Mouse (Mus musculus) liver, postnatal 0 days (tissue): ENCODE data around the gene Csf2.

Experiments
- CTCF ChIP-seq: sonication (generic); IDR thresholded peaks from 2 replicates; pipeline ENCODE4 v1.5.1; 2016; ENCODE audit warnings: antibody characterized with exemption, low read depth
- EP300 ChIP-seq: IDR thresholded peaks from 2 replicates; pipeline ENCODE4 v1.6.1; 2016; ENCODE audit warnings: antibody characterized with exemption, low read depth, mild to moderate bottlenecking

DNA sequence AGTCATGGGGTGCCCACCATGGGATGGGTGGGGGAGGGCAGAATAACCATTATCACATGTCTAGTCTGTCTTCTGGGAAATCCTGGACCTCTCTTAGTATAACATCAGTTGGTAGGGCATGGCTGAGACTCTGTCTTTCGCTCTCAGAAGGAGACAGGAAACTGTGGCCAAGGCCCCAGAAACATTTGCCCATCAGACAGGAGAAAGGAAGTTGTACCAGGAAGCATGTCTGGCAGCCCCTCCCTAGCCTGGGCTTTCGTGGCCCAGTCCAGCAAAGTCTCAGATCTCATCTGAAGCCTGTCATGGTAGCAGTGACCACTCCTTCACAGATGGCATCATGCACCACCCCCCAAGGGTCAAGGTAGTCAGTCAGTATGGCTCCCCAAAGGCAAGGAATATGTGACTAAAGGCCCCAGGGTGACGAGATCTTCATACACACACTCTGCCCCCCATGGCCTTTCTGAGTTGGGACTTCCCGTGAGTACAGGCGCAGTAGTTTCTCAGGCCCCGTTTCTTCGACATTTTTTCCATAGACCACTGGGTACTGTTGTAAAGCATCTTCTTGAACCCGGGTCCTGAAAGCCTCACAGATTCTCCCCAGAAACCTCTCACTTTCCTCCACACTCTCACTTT is 38.5 kb upstream of the Csf2 start:
- no peak for TF ChIP-seq CTCF
- no peak for TF ChIP-seq EP300
